Mouse (Mus musculus) hindbrain, embryonic 14.5 days (tissue): ENCODE results near the gene Ndst2. TPM values are rescaled to one million over a fixed set of nuclear protein-coding genes. Genes with fewer than 3 reads are reported as not detected.
A peak's percentile ranks its signal among the peaks of the same experiment; 100 is the strongest.

Experiments used
- ATAC-seq: fragments of 200-750 bp; cut with Nextera tagmentation; 2 replicates; pipeline ENCODE4 v1.8.0; 2017; ENCODE audit warnings: moderate number of reproducible peaks, mild to moderate bottlenecking, moderate TSS enrichment, moderate library complexity; ENCODE audit not compliant: low FRiP score
- DNase-seq: peaks from one replicate; pipeline ENCODE4 v3.0.0-alpha.2; 2015; ENCODE audit warnings: low spot score
- H3K27ac ChIP-seq: fragments of 300-500 bp; sonication (generic); 2 replicates; pipeline ENCODE4 v1.5.1; 2014; ENCODE audit warnings: mild to moderate bottlenecking, moderate library complexity
- H3K27me3 ChIP-seq: fragments of 300-500 bp; sonication (generic); 2 replicates; pipeline ENCODE4 v1.6.1; 2014; ENCODE audit warnings: mild to moderate bottlenecking, low read length, mixed read lengths; ENCODE audit not compliant: control insufficient read depth, insufficient read depth
- H3K36me3 ChIP-seq: fragments of 300-500 bp; sonication (generic); replicated peaks from 2 replicates; pipeline ENCODE4 v1.6.1; 2014; ENCODE audit not compliant: control insufficient read depth, insufficient read depth
- H3K4me1 ChIP-seq: fragments of 300-500 bp; sonication (generic); replicated peaks from 2 replicates; pipeline ENCODE4 v1.6.1; 2014; ENCODE audit warnings: antibody characterized with exemption, low read length, mixed read lengths; ENCODE audit not compliant: control insufficient read depth, insufficient read depth
- H3K4me2 ChIP-seq: fragments of 300-500 bp; sonication (generic); replicated peaks from 2 replicates; pipeline ENCODE4 v1.6.1; 2014; ENCODE audit warnings: mild to moderate bottlenecking, moderate library complexity
- H3K4me3 ChIP-seq: fragments of 300-500 bp; sonication (generic); replicated peaks from 2 replicates; pipeline ENCODE4 v1.5.1; 2014; ENCODE audit warnings: mild to moderate bottlenecking, low read length
- H3K9ac ChIP-seq: fragments of 300-500 bp; sonication (generic); 2 replicates; pipeline ENCODE4 v1.6.1; 2014
- H3K9me3 ChIP-seq: fragments of 300-500 bp; sonication (generic); 2 replicates; pipeline ENCODE4 v1.6.1; 2016; ENCODE audit warnings: low read length; ENCODE audit not compliant: control insufficient read depth
- WGBS: fragments of 180-500 bp; shearing (Covaris S2); extraction: QIAGEN DNeasy Blood & Tissue Kit; methylation state at CpG from one replicate; pipeline ENCODE4 v1.1.7; 2014; 5-methylcytosine and 5-hydroxymethylcytosine counted together
- polyA plus RNA-seq: library from polyadenylated mRNA; unstranded; fragments of >200 nt; fragmentation: Nextera tagmentation; extraction: Ambion mirVana; gene quantifications from 2 replicates; pipeline ENCODE4 v1.2.1, GENCODE M21; 2014

Ndst2 gene
- polyA plus RNA-seq, 1 experiment from 2014 or later = 17.7 TPM

DNA sequence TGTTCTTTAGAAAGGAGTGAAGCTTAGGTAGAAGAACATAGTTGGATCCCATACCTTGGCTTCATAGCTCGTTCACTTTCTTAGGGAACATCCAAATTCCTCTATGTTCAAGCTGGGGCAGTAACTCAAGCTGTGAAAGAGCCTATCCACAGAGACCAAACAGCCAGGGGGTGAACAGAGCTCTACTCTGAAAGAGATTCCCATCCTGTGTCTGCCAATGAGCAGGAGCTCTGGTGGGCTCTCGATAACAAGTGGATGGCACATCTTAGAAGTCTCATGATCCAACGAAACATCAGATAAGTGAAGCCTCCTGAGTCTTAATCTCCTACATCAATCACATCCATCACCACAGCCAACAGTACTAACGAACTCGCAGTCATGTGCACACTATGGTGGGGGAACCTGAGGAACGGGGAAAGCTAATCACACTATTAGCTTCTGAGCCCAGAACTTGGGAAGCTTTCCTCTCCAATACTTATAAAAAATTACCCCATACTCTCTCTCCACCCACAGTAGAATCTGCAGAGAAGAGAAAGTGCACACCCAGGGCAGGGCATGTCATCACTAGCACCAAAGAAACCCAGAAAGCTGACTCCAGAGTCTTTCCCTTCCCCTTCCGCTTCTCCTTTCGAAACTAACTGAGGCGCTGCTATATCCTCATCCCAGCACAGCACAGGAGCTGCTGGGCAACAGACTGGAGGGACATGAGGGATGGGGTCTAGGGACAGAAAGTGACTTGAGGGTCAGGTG is 3.3 kb downstream of the Ndst2 start:
- ATAC-seq = no peak
- Histone ChIP-seq H3K4me1 (peaks cover 10% of the 10 kb centered on the region), H3K9me3 (no peaks in the 10 kb centered on the region), H3K36me3 (peaks cover 56% of the 10 kb centered on the region), H3K27me3 (no peaks in the 10 kb centered on the region), H3K9ac (no peak overlapping the region), H3K4me3 (no peak overlapping the region), H3K27ac (no peak overlapping the region), H3K4me2 (no peak overlapping the region)
- DNase-seq = no peak
- WGBS = 94% methylated on average over 9 of the region's 9 CpGs

DNA sequence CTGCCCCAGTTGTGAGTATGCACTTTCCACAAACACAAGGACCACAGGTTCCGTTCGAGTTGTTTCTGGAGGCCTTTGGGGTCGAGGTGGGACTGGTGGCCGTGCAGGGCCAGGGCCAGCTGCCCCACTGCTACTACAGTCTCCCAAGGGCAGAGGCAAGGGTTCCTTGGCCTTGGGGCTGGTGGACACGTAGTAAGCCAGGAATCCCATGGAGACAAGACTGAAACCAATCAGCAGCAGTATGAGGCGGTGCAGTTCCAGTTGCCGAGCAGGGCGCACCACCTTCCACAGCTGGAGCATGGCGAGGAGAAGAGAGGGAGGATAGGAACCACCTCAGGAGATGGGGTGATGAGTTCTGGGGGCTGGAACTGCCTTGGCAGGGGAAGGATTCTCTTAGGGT is 4.5 kb downstream of the Ndst2 start:
- Histone ChIP-seq H3K4me2 (no peak overlapping the region), H3K36me3 (peaks cover 61% of the 10 kb centered on the region), H3K9me3 (no peaks in the 10 kb centered on the region), H3K9ac (no peak overlapping the region), H3K27ac (no peak overlapping the region), H3K27me3 (no peaks in the 10 kb centered on the region), H3K4me3 (no peak overlapping the region), H3K4me1 (peaks cover 10% of the 10 kb centered on the region)
- ATAC-seq (no peak), DNase-seq (no peak)
- whole genome bisulfite sequencing = 97% methylated on average over 9 of the region's 9 CpGs

DNA sequence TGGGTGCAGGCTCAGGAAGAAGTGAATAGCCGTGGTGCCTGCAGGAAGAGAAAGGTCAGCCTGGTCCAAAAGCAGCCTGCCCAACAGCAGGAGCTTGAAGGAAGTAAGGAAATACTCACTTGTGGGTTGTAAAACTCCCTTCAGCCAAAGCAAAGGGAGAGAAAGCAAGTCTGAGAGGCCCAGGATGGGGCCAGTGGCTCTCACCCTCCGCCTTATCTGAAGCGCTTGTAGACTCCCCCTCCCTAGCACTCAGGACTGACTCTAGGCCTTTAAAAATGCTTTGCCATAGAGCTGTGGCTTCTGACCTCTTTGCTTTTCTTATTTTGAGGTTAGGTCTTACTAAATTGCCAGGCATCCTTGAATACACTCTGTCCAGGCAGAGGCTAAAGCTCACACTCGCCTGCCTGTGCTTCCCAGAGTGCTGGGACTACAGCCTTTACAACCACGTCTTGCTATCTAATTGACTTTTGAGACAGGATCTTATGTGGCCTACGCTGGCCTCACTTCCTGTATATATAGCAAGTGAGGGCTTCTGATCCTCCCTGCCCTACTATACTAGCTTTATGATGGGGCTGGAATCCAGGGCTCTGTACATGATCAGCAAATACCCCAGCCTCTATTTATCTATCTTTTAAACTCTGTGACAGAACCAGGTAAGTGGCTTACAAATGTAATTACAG is 8.6 kb downstream of the Ndst2 start:
- H3K4me2 ChIP-seq = no peak overlapping the region
- H3K4me1 ChIP-seq = no peaks in the 10 kb centered on the region
- H3K27me3 ChIP-seq = no peaks in the 10 kb centered on the region
- no peak overlapping the region for H3K27ac ChIP-seq
- H3K9me3 ChIP-seq = no peaks in the 10 kb centered on the region
- no peak overlapping the region for H3K4me3 ChIP-seq
- H3K9ac ChIP-seq = no peak overlapping the region
- peaks cover 100% of the 10 kb centered on the region for H3K36me3 ChIP-seq
- no peak for ATAC-seq
- 85% methylated on average over 6 of the region's 6 CpGs for WGBS
- no peak for DNase-seq

DNA sequence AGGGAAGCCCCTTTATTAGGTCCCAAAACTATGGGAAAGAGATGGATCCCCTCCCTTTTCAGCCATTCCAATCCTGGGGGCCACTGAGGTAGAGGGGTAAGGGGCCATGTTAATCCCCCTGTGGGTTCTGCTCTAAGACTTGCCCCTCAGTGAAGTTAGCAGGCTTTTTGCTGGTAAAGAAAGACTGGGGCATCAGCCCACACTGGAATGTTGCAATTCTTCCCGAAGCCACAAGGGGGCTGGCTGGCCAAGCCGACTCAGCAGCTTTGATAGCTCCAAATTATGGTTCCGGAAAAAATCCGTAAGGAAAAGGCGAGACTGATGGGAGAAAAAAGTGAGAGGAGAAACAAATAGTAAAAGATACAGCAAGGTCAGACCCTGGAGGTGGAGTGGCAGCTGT is 10.3 kb downstream of the Ndst2 start:
- H3K4me1 ChIP-seq = no peaks in the 10 kb centered on the region
- no peak overlapping the region for H3K9ac ChIP-seq
- WGBS = 22% methylated on average over 5 of the region's 5 CpGs
- no peaks in the 10 kb centered on the region for H3K9me3 ChIP-seq
- H3K4me2 ChIP-seq = no peak overlapping the region
- H3K4me3 ChIP-seq = no peak overlapping the region
- H3K27ac ChIP-seq = no peak overlapping the region
- DNase-seq (peak; percentile 80), ATAC-seq (no peak)
- H3K36me3 ChIP-seq = peaks cover 99% of the 10 kb centered on the region
- H3K27me3 ChIP-seq = no peaks in the 10 kb centered on the region

DNA sequence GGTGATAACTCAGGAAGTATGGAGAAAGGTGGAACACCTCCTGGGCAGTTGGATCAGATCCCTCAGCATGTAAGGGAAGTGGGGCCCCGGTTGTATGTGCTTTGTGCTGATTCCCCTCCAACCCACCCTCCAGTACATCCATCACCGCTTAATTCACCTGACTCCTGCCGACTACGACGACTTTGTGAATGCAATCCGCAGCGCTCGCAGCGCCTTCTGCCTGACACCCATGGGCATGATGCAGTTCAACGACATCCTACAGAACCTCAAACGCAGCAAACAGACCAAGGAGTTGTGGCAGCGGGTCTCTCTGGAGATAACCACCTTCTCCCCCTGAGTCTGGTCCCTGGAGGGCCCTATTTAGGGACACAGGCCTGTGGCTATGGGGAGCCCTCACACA is 11.4 kb downstream of the Ndst2 start:
- no peaks in the 10 kb centered on the region for H3K4me1 ChIP-seq
- no peak overlapping the region for H3K27ac ChIP-seq
- no peaks in the 10 kb centered on the region for H3K9me3 ChIP-seq
- H3K9ac ChIP-seq = no peak overlapping the region
- H3K27me3 ChIP-seq = no peaks in the 10 kb centered on the region
- no peak overlapping the region for H3K4me3 ChIP-seq
- peaks cover 99% of the 10 kb centered on the region for H3K36me3 ChIP-seq
- 90% methylated on average over 12 of the region's 12 CpGs for WGBS
- ATAC-seq (no peak), DNase-seq (no peak)
- no peak overlapping the region for H3K4me2 ChIP-seq

DNA sequence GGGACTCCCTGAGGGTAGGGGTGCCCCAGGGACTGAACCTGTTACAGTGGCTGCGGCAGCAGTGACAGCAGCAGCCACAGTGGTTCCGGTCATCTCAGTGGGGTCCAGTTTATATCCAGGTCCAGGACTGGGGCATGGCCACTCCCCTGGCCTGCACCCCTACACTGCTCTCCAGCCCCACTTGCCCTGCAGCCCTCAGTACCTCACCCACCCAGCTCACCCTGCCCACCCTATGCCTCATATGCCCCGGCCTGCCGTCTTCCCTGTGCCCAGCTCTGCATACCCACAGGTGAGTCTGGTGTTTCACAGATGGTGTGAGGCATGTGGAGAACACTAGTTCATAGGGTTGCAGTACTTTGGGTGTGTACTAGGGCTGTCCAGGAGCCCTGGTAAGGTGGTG is 13.0 kb downstream of the Ndst2 start:
- WGBS = 91% methylated on average over 4 of the region's 4 CpGs
- Histone ChIP-seq H3K36me3 (peaks cover 99% of the 10 kb centered on the region), H3K9me3 (no peaks in the 10 kb centered on the region), H3K4me2 (no peak overlapping the region), H3K9ac (no peak overlapping the region), H3K4me1 (no peaks in the 10 kb centered on the region), H3K27ac (no peak overlapping the region), H3K4me3 (no peak overlapping the region), H3K27me3 (no peaks in the 10 kb centered on the region)
- DNase-seq (no peak), ATAC-seq (peak; percentile 10; the same call in 1 of the 2 replicates)

DNA sequence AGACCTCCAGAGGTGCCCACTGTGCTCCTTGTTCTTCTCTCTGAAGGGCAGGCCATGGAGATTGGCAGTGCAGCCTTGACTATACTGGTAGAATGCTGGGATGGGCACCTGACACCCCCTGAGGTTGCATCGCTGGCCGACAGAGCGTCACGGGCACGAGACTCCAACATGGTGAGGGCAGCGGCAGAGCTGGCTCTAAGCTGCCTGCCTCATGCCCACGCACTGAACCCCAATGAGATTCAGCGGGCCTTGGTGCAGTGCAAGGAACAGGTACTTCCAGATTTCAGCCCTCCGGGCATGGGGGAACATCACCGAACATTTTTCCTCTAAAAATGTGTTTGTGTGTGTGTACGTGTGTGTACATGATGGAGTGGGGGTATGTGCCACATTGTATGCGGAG is 14.6 kb downstream of the Ndst2 start:
- WGBS = 96% methylated on average over 12 of the region's 12 CpGs
- H3K4me2 ChIP-seq = no peak overlapping the region
- peaks cover 99% of the 10 kb centered on the region for H3K36me3 ChIP-seq
- no peaks in the 10 kb centered on the region for H3K27me3 ChIP-seq
- H3K4me1 ChIP-seq = no peaks in the 10 kb centered on the region
- no peak for ATAC-seq
- no peak for DNase-seq
- H3K27ac ChIP-seq = no peak overlapping the region
- H3K9me3 ChIP-seq = no peaks in the 10 kb centered on the region
- H3K9ac ChIP-seq = no peak overlapping the region
- no peak overlapping the region for H3K4me3 ChIP-seq

DNA sequence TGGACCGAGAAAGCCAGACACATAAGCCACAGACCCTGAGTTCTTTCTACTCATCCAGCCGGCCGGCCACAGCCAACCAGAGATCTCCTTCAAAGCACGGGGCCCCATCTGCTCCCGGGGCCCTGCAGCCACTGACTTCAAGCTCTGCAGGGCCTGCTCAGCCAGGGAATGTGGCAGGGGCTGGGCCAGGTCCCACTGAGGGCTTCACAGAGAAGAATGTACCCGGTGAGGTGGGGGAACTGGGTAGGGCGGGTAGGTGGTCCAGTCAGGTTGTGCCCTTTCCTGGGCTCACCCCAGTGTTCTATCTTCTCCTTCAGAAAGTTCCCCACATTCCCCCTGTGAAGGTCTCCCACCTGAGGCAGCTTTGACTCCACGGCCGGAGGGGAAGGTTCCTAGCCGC is 15.9 kb downstream of the Ndst2 start:
- Histone ChIP-seq H3K27ac (no peak overlapping the region), H3K9ac (no peak overlapping the region), H3K4me1 (no peaks in the 10 kb centered on the region), H3K4me2 (no peak overlapping the region), H3K4me3 (no peak overlapping the region), H3K27me3 (no peaks in the 10 kb centered on the region), H3K36me3 (peaks cover 99% of the 10 kb centered on the region), H3K9me3 (no peaks in the 10 kb centered on the region)
- no peak for DNase-seq
- ATAC-seq = no peak
- WGBS = 95% methylated on average over 10 of the region's 10 CpGs

DNA sequence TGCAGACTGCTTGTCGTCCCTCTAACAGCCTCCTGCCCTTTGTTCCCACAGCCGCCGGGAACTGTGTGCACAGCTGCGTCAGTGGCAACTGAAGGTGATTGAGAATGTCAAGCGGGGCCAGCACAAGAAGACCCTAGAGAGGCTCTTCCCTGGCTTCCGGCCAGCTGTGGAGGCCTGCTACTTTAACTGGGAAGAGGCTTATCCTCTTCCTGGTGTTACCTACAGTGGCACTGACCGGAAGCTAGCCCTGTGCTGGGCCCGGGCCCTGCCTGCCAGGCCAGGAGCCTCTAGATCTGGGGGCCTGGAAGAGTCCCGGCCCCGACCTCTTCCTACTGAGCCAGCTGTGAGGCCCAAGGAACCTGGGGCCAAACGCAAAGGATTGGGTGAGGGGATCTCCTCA is 20.5 kb downstream of the Ndst2 start:
- 71% methylated on average over 11 of the region's 11 CpGs for WGBS

More for the DNA sequence above, 20.5 kb downstream of the Ndst2 start:
- Histone ChIP-seq H3K4me2 (no peak overlapping the region), H3K9ac (no peak overlapping the region), H3K27me3 (no peaks in the 10 kb centered on the region), H3K9me3 (no peaks in the 10 kb centered on the region), H3K27ac (no peak overlapping the region), H3K36me3 (peaks cover 87% of the 10 kb centered on the region), H3K4me1 (peaks cover 10% of the 10 kb centered on the region), H3K4me3 (no peak overlapping the region)
- DNase-seq = no peak
- ATAC-seq = no peak
